Mouse (Mus musculus): ENCODE measurements at regions not wholly inside any gene's neighbourhood (a gene's known extent, or its start where the extent isn't known, plus 50 kb on each side); places are given as distances from the start of the nearest gene placed in this dataset.

- no peak for DNase-seq (ENCODE audit: low spot score)
These were observed 248.3 kb downstream of the Nr2f2 start for GRCm38 (mm10) chr7:70117930-70118922.

- DNase-seq (ENCODE audit: low spot score): no peak
These were observed 257.5 kb downstream of the Nr2f2 start for GRCm38 (mm10) chr7:70109013-70109412.

DNA sequence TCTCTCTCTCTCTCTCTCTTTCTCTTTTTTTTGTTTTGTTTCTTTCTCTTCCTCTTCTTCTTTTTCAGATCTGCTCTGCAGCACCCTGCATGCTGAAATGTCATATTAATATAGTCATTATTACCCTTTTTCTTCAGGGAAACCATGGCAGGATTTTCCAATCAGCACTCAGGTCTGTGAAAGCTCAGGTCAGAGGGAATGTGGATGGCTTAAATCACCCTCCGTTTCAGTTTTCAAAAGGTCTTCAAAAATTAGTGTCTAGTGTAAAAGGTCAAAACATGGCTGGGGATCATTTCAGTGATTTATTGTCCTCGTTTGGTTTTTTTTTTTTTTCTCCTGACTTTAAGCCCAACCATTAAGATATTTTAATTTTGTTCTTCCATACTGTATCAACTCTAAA lies 261.5 kb downstream of the Nr2f2 start:
- no peak for DNase-seq (ENCODE audit: low spot score)

DNA sequence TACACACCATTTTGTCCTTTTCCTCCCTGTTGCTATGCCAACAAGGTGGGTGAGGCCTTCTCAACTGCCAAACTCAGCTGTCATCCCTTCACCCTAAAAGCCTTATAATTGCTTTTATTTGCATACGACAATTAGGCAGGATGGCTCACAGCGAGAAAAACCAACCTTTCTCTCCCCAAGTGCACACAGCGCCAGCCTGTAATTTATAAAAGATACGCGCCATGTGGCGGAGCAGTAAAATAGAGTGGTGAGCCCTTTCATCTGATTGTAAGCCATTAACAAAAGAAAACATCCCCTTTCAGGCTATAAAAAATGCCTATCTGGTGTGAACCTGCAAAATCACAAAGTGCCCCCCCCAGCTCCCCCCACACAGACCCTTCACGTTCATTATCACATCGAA lies 262.0 kb downstream of the Nr2f2 start:
- DNase-seq (ENCODE audit: low spot score): no peak

GRCm38 (mm10) chr7:70103680-70104079 lies 262.9 kb downstream of the Nr2f2 start:
- DNase-seq (ENCODE audit: low spot score): no peak

GRCm38 (mm10) chr7:70099001-70099400 lies 267.5 kb downstream of the Nr2f2 start:
- no peak for DNase-seq (ENCODE audit: low spot score)

- DNase-seq (ENCODE audit: low spot score): no peak
These were observed 272.4 kb downstream of the Nr2f2 start for GRCm38 (mm10) chr7:70093916-70094784.

- DNase-seq (ENCODE audit: low spot score): no peak
These were observed 274.4 kb downstream of the Nr2f2 start for GRCm38 (mm10) chr7:70092089-70092488.

DNA sequence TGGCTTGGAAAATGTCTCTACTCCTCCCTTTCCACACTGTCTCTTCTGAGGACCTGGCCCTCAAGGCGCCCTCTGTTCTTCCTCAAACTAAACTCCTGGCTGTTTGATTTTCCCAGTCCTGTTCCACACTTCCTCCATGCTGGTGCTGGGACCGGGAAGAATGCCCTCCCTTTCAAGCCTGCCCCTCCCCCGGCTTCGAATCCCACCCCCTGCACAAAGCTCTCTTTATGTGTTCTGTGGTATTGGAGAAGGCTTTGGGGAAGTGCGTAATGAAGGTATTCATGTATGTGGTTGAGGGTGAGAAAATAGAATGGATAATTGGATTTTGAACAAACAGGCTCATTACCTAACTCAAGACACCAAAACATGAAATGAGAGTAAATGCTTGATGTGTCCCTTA lies 277.4 kb downstream of the Nr2f2 start:
- DNase-seq (ENCODE audit: low spot score): no peak

GRCm38 (mm10) chr7:70069662-70070061 lies 296.9 kb downstream of the Nr2f2 start:
- DNase-seq (ENCODE audit: low spot score): no peak

GRCm38 (mm10) chr7:70067828-70068719 lies 298.5 kb downstream of the Nr2f2 start:
- DNase-seq (ENCODE audit: low spot score): no peak

DNA sequence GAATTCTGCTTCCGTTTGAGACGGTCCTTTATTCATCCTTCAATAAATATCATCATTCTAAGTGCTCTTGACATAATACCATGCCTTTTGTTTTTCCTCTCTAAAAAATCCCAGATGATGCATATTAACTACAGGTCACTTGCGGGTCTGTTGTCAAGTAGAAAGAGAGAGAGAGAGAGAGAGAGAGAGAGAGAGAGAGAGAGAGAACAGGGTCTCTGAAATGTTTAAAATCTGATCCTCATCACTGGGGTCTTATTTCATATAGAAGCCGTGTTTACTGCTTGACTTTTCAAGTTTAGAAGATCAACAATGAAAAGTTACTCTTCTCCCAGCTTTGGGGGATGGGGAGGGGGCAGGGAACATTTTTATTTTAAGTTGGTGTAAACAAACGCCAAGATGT lies 299.5 kb downstream of the Nr2f2 start:
- DNase-seq (ENCODE audit: low spot score): no peak

GRCm38 (mm10) chr7:70066448-70066847 lies 300.1 kb downstream of the Nr2f2 start:
- DNase-seq (ENCODE audit: low spot score): no peak

DNA sequence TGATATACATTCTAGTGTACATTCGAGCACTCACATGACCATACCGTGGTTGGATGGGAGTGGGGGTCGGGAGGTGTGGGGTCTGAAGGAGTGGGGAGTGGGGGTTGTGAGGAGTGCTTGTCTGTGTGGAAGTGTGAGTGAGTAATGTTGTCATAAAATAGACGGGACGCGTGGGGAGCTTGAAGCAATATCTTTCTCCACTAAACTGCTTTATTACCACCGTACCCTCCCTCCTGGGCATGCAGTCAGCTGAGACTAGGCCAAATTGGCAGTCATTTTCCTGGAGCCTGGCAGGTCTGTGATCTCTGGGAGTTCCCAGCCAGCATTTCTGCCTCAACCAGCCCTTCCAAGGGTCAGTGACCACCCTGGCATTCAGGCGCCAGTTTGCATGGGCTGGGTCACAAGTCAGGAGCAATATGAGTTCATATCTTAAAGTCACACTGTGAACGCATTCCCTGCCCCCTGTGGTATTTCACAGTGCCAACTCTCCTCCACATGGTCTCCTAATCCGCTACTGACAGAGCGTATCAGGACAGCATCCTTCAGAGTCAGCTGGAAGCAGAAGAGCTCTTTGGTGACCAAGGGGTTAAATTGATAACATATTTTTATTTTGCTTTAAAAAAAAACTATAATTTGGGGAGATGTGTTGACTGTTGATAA lies 300.9 kb downstream of the Nr2f2 start:
- DNase-seq (ENCODE audit: low spot score): no peak

DNA sequence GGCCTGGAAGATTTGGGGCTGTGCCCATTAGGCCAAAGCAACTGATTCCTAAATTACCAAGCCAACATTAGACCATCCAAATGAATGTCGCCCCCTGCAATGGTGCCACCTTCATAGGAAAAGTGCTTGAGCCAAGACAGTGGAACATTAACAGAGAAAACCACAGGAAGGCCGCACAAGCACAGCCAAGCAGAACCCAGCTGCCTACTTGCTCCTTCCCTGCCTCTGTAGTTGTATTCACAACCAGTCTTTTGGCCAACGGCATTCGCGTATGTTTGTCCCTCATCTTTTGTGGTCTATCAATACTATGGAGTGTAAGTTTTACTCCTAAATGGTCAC lies 319.2 kb downstream of the Nr2f2 start:
- DNase-seq (ENCODE audit: low spot score): no peak

- DNase-seq (ENCODE audit: low spot score): no peak
These were observed 319.7 kb downstream of the Nr2f2 start for GRCm38 (mm10) chr7:70046691-70047414.

DNA sequence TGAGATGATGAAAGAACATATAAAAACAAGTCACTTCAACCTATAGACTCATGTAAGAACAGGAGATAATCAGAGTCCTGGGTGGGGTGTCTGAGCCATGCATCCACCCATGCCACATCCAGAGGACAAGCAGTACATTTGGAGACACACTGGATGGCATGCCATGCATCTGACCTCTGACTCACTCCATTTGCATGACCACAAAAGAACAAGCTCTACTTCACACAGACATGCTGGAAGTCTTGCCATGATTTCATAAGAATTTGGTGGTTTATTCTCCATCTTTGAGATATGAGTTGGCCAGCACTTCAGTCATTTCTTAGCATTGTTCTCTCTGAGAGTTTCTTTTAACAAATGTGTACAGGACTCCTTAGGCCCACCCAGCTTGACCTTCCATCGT lies 329.5 kb downstream of the Nr2f2 start:
- no peak for DNase-seq (ENCODE audit: low spot score)

DNA sequence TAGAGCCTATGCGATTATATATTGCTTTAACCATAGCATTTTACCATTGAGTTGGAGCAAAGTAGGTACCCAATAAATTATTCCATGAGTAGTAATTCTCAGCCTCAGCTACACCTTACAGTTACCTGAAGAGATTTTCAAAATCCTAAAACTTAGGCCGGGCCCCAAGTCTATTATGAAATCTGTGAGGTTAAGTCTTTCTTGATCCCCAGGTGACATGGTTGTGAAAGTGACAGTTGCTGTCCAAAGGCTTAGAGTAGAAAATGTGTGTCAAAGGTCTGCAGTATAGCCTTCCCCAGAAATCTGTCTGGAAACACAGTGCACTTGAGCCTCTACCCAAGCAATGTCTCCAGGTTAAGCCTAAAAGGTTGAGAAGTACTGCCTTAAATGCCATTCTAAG lies 333.7 kb downstream of the Nr2f2 start:
- DNase-seq (ENCODE audit: low spot score): no peak

DNA sequence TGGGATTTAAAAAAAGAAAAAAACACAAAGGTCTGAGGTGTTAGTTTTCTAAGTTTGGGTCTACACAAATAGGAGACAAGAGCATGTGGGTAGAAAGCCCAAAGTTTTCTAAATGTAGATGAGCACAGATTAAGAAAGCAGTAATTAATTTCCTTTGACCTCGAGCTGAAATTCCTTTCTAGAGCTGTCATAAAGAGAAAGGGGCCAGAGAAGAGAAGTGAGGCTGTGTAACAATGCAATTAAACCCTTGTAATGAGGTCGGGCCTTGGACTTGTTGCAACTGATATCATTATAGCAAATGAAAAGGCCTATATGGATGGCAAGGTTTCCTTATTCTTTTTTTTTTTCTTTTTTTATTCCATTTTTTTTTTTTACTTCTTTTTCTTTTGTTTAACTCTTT lies 337.2 kb downstream of the Nr2f2 start:
- no peak for DNase-seq (ENCODE audit: low spot score)

DNA sequence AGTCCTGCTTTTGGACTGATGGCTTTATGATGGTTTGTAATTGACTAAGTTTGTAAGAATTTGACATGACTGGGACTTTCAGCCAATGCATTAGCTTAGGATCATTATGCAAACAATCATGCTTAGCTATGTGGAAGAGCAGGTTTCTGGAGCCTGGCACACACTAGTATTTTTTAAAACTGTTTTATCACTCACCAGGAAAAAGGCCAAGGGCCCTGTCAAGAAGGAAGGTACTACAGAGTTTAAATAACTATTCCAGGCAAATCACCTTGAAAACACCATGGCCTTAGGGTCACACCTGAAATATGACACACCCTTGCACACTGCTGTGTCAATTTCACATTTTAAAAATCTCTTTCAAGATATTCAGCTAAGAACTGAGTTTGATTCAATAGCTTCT lies 341.0 kb downstream of the Nr2f2 start:
- DNase-seq (ENCODE audit: low spot score): peak; percentile 7

- DNase-seq (ENCODE audit: low spot score): no peak
These were observed 349.9 kb downstream of the Nr2f2 start for GRCm38 (mm10) chr7:70016611-70017010.

Measured in lung, postnatal 25 days (tissue).